Mouse (Mus musculus): ENCODE measurements at regions not wholly inside any gene's neighbourhood (a gene's known extent, or its start where the extent isn't known, plus 50 kb on each side); places are given as distances from the start of the nearest gene placed in this dataset.

DNA sequence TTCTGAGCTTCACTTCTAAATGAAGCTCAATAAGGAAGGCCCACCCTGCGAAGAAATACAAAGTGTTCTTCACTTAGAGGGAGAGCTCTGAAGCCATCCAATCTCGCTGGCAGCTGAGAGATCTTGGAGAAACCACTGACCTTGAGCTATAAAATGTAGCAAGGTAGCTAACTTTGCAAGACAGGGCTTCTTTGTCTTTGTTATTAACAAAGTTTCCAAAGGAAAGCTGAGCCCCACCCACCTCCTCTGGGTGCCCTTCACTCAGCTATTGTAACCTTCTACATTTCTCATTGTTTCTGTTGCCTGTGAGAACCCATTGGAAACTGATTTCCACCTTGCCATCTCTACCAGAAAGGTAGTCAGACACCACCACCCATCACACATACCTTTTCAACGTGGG is 57.2 kb upstream of the Usp9x start:
- no peak for ATAC-seq (replicated peaks; ENCODE audit: insufficient number of reproducible peaks, low FRiP score, low TSS enrichment, low read depth)
- no peak overlapping the region for H3K27ac ChIP-seq (replicated peaks; ENCODE audit: low read depth, low read length)
- H3K9me3 ChIP-seq (replicated peaks; ENCODE audit: control insufficient read depth, low read length) = no peaks in the 10 kb centered on the region
- no peak for DNase-seq (ENCODE audit: low spot score)
- H3K4me2 ChIP-seq (ENCODE audit: low read depth, low read length) = no peak overlapping the region
- WGBS = 60% methylated on average over 3 of the region's 3 CpGs
- H3K4me3 ChIP-seq (ENCODE audit: low read depth, low read length) = no peak overlapping the region
- no peaks in the 10 kb centered on the region for H3K27me3 ChIP-seq (ENCODE audit: control insufficient read depth, insufficient read depth, low read length)
- no peak overlapping the region for H3K9ac ChIP-seq (replicated peaks; ENCODE audit: low read length)
- H3K4me1 ChIP-seq (ENCODE audit: control insufficient read depth, insufficient read depth, low read length) = no peaks in the 10 kb centered on the region
- no peaks in the 10 kb centered on the region for H3K36me3 ChIP-seq (replicated peaks; ENCODE audit: control insufficient read depth, insufficient read depth, low read depth, low read length)

DNA sequence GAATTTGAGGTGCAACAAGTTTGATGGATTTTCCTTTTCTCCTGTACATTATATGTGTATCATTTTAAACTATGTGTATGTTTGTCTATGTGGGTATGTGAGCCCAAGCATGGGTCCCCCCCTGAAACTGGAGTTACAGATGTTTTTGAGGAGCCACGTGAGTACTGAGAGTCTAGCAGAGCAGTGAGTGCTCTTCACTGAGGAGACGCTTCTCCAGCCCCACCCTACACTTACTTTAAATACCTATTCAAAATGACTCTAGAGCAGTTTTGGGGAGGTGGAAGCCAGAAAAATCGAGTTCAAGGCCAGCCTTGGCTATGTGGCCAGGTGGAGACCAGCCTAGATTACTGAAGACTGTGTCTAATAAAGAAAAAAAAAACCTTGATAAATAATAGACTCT is 58.2 kb upstream of the Usp9x start:
- no peak overlapping the region for H3K4me2 ChIP-seq (ENCODE audit: low read depth, low read length)
- ATAC-seq (replicated peaks; ENCODE audit: insufficient number of reproducible peaks, low FRiP score, low TSS enrichment, low read depth) (no peak), DNase-seq (ENCODE audit: low spot score) (no peak)
- no peaks in the 10 kb centered on the region for H3K9me3 ChIP-seq (replicated peaks; ENCODE audit: control insufficient read depth, low read length)
- no peaks in the 10 kb centered on the region for H3K36me3 ChIP-seq (replicated peaks; ENCODE audit: control insufficient read depth, insufficient read depth, low read depth, low read length)
- no peaks in the 10 kb centered on the region for H3K27me3 ChIP-seq (ENCODE audit: control insufficient read depth, insufficient read depth, low read length)
- no peak overlapping the region for H3K9ac ChIP-seq (replicated peaks; ENCODE audit: low read length)
- no peak overlapping the region for H3K4me3 ChIP-seq (ENCODE audit: low read depth, low read length)
- 69% methylated on average over 3 of the region's 3 CpGs for WGBS
- no peak overlapping the region for H3K27ac ChIP-seq (replicated peaks; ENCODE audit: low read depth, low read length)
- no peaks in the 10 kb centered on the region for H3K4me1 ChIP-seq (ENCODE audit: control insufficient read depth, insufficient read depth, low read length)

- no peak overlapping the region for H3K4me3 ChIP-seq (ENCODE audit: low read depth, low read length)
- no peak overlapping the region for H3K27ac ChIP-seq (replicated peaks; ENCODE audit: low read depth, low read length)
- ATAC-seq (replicated peaks; ENCODE audit: insufficient number of reproducible peaks, low FRiP score, low TSS enrichment, low read depth) = no peak
- H3K4me1 ChIP-seq (ENCODE audit: control insufficient read depth, insufficient read depth, low read length) = no peaks in the 10 kb centered on the region
- no peak overlapping the region for H3K4me2 ChIP-seq (ENCODE audit: low read depth, low read length)
- DNase-seq (ENCODE audit: low spot score) = no peak
- no peaks in the 10 kb centered on the region for H3K27me3 ChIP-seq (ENCODE audit: control insufficient read depth, insufficient read depth, low read length)
- no peaks in the 10 kb centered on the region for H3K9me3 ChIP-seq (replicated peaks; ENCODE audit: control insufficient read depth, low read length)
- no peaks in the 10 kb centered on the region for H3K36me3 ChIP-seq (replicated peaks; ENCODE audit: control insufficient read depth, insufficient read depth, low read depth, low read length)
- 85% methylated on average over 7 of the region's 7 CpGs for WGBS
- H3K9ac ChIP-seq (replicated peaks; ENCODE audit: low read length) = no peak overlapping the region
Observed at GRCm38 (mm10) chrX:12990777-12991176, 80.5 kb upstream of the Usp9x start.

GRCm38 (mm10) chrX:12977676-12978075 is 93.6 kb upstream of the Usp9x start:
- Histone ChIP-seq H3K4me2 (ENCODE audit: low read depth, low read length) (no peak overlapping the region), H3K36me3 (replicated peaks; ENCODE audit: control insufficient read depth, insufficient read depth, low read depth, low read length) (no peaks in the 10 kb centered on the region), H3K4me1 (ENCODE audit: control insufficient read depth, insufficient read depth, low read length) (no peaks in the 10 kb centered on the region), H3K4me3 (ENCODE audit: low read depth, low read length) (no peak overlapping the region), H3K9me3 (replicated peaks; ENCODE audit: control insufficient read depth, low read length) (no peaks in the 10 kb centered on the region), H3K27ac (replicated peaks; ENCODE audit: low read depth, low read length) (no peak overlapping the region), H3K27me3 (ENCODE audit: control insufficient read depth, insufficient read depth, low read length) (no peaks in the 10 kb centered on the region), H3K9ac (replicated peaks; ENCODE audit: low read length) (no peak overlapping the region)
- WGBS = 56% methylated on average over 6 of the region's 6 CpGs
- ATAC-seq (replicated peaks; ENCODE audit: insufficient number of reproducible peaks, low FRiP score, low TSS enrichment, low read depth) = no peak
- DNase-seq (ENCODE audit: low spot score) = no peak

GRCm38 (mm10) chrX:12968979-12969746 is 102.1 kb upstream of the Usp9x start:
- H3K27me3 ChIP-seq (ENCODE audit: control insufficient read depth, insufficient read depth, low read length) = no peaks in the 10 kb centered on the region
- WGBS = 85% methylated on average over 7 of the region's 7 CpGs

DNA sequence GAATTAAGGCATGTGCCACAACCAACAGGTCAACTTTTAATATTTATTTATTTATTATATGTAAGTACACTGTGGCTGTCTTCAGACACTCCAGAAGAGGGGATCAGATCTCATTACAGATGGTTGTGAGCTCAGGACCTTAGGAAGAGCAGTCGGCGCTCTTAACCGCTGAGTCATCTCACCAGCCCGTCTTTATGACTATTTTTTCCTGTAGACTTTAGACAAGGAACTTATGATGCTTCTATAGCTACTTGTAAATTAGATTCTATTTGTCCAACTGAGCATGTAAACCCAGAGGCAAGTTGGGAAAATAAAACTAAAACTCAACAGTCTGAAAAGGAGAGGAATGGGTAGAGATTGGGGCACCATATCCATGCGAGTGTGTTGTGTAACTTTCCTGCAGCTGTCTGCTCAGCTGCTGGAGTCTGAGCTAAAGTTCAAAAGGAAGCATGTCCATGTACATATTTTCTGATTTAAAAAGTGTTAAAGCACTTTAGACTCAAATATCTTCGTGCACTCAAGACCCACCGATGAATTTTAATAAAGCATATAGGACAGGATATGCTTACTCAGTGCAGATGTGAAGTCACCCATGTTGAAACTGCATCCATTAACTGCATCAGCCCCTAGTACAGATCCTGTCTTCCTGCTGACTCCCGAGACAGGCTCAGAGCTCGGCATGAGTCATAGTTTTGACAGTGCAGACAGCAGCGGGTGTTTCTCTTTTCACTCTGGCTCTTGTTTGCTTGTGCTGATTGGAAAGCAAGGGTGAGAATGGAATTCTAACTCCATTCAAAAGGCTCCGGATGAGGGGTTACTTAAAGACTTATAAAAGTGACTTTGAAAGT is 111.6 kb upstream of the Usp9x start:
- Histone ChIP-seq H3K4me3 (ENCODE audit: low read depth, low read length) (no peak overlapping the region), H3K36me3 (replicated peaks; ENCODE audit: control insufficient read depth, insufficient read depth, low read depth, low read length) (no peaks in the 10 kb centered on the region), H3K27me3 (ENCODE audit: control insufficient read depth, insufficient read depth, low read length) (no peaks in the 10 kb centered on the region), H3K27ac (replicated peaks; ENCODE audit: low read depth, low read length) (no peak overlapping the region), H3K4me2 (ENCODE audit: low read depth, low read length) (no peak overlapping the region), H3K4me1 (ENCODE audit: control insufficient read depth, insufficient read depth, low read length) (no peaks in the 10 kb centered on the region), H3K9ac (replicated peaks; ENCODE audit: low read length) (no peak overlapping the region), H3K9me3 (replicated peaks; ENCODE audit: control insufficient read depth, low read length) (no peaks in the 10 kb centered on the region)
- WGBS = 78% methylated on average over 11 of the region's 11 CpGs
- ATAC-seq (replicated peaks; ENCODE audit: insufficient number of reproducible peaks, low FRiP score, low TSS enrichment, low read depth) (no peak), DNase-seq (ENCODE audit: low spot score) (no peak)

More at GRCm38 (mm10) chrX:12968979-12969746, 102.1 kb upstream of the Usp9x start:
- H3K9ac ChIP-seq (replicated peaks; ENCODE audit: low read length) = no peak overlapping the region
- H3K4me2 ChIP-seq (ENCODE audit: low read depth, low read length) = no peak overlapping the region
- H3K9me3 ChIP-seq (replicated peaks; ENCODE audit: control insufficient read depth, low read length) = no peaks in the 10 kb centered on the region
- no peaks in the 10 kb centered on the region for H3K36me3 ChIP-seq (replicated peaks; ENCODE audit: control insufficient read depth, insufficient read depth, low read depth, low read length)
- ATAC-seq (replicated peaks; ENCODE audit: insufficient number of reproducible peaks, low FRiP score, low TSS enrichment, low read depth) (no peak), DNase-seq (ENCODE audit: low spot score) (no peak)
- no peak overlapping the region for H3K4me3 ChIP-seq (ENCODE audit: low read depth, low read length)
- no peak overlapping the region for H3K27ac ChIP-seq (replicated peaks; ENCODE audit: low read depth, low read length)
- no peaks in the 10 kb centered on the region for H3K4me1 ChIP-seq (ENCODE audit: control insufficient read depth, insufficient read depth, low read length)

DNA sequence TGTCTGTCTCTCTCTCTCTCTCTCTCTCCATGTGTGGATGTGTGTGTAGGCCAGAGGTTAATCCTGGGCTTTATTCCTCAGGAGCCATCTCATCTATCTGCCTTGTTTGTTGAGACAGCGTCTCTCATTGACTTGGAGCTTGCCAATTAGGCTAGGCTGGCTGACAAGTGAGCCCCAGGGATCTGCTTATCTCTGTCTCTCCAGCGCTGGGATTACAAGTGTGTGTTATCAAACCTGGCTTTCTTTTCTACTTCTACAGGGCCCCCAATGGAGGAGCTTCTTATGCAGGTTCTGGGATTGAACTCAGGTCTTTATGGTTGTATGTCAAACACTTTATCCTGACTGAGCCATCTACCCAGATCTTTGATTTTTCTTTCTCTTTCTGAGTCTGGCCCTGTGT is 112.4 kb upstream of the Usp9x start:
- 60% methylated on average over 2 of the region's 2 CpGs for WGBS
- H3K9me3 ChIP-seq (replicated peaks; ENCODE audit: control insufficient read depth, low read length) = no peaks in the 10 kb centered on the region
- no peaks in the 10 kb centered on the region for H3K4me1 ChIP-seq (ENCODE audit: control insufficient read depth, insufficient read depth, low read length)
- no peak overlapping the region for H3K4me3 ChIP-seq (ENCODE audit: low read depth, low read length)
- no peak overlapping the region for H3K4me2 ChIP-seq (ENCODE audit: low read depth, low read length)
- no peaks in the 10 kb centered on the region for H3K27me3 ChIP-seq (ENCODE audit: control insufficient read depth, insufficient read depth, low read length)
- H3K9ac ChIP-seq (replicated peaks; ENCODE audit: low read length) = no peak overlapping the region
- ATAC-seq (replicated peaks; ENCODE audit: insufficient number of reproducible peaks, low FRiP score, low TSS enrichment, low read depth) = no peak
- H3K27ac ChIP-seq (replicated peaks; ENCODE audit: low read depth, low read length) = no peak overlapping the region
- no peak for DNase-seq (ENCODE audit: low spot score)
- no peaks in the 10 kb centered on the region for H3K36me3 ChIP-seq (replicated peaks; ENCODE audit: control insufficient read depth, insufficient read depth, low read depth, low read length)

Data from embryonic facial prominence, embryonic 11.5 days (tissue).